Mouse (Mus musculus) forebrain, embryonic 11.5 days (tissue): Measurements from ENCODE around the gene Rpl4. TPM values are rescaled to one million over a fixed set of nuclear protein-coding genes. Genes with fewer than 3 reads are reported as not detected.
A peak's percentile ranks its signal among the peaks of the same experiment; 100 is the strongest.
"Not testable (repeated sequence)": the region's sequence is repeated elsewhere in the genome, so short reads cannot be mapped to it uniquely, and the experiment has no call there.

Source experiments
- ATAC-seq: fragments of 200-750 bp; cut with Nextera tagmentation; replicated peaks from 2 replicates; pipeline ENCODE4 v1.8.0; 2017; ENCODE audit warnings: moderate TSS enrichment; ENCODE audit not compliant: low FRiP score
- DNase-seq: peaks from one replicate; pipeline ENCODE4 v3.0.0-alpha.2; 2017; ENCODE audit warnings: low spot score
- H3K27ac ChIP-seq: fragments of 300-500 bp; sonication (generic); 2 replicates; pipeline ENCODE4 v1.5.1; 2014; ENCODE audit warnings: low read depth, low read length
- H3K27me3 ChIP-seq: fragments of 300-500 bp; sonication (generic); 2 replicates; pipeline ENCODE4 v1.6.1; 2014; ENCODE audit warnings: mild to moderate bottlenecking, low read length, mixed read lengths; ENCODE audit not compliant: control insufficient read depth, insufficient read depth
- H3K36me3 ChIP-seq: fragments of 300-500 bp; sonication (generic); 2 replicates; pipeline ENCODE4 v1.6.1; 2014; ENCODE audit warnings: mild to moderate bottlenecking, low read length, moderate library complexity, mixed read lengths; ENCODE audit not compliant: control insufficient read depth, insufficient read depth
- H3K4me1 ChIP-seq: fragments of 300-500 bp; sonication (generic); replicated peaks from 2 replicates; pipeline ENCODE4 v1.6.1; 2014; ENCODE audit warnings: low read length, mixed read lengths; ENCODE audit not compliant: control insufficient read depth, insufficient read depth
- H3K4me2 ChIP-seq: fragments of 300-500 bp; sonication (generic); 2 replicates; pipeline ENCODE4 v1.6.1; 2014; ENCODE audit warnings: low read depth, mild to moderate bottlenecking, low read length, moderate library complexity, mixed read lengths; ENCODE audit not compliant: severe bottlenecking
- H3K4me3 ChIP-seq: fragments of 300-500 bp; sonication (generic); 2 replicates; pipeline ENCODE4 v1.5.1; 2014; ENCODE audit warnings: low read depth, low read length
- H3K9ac ChIP-seq: fragments of 300-500 bp; sonication (generic); 2 replicates; pipeline ENCODE4 v1.6.1; 2014; ENCODE audit warnings: low read length
- H3K9me3 ChIP-seq: fragments of 300-500 bp; sonication (generic); 2 replicates; pipeline ENCODE4 v1.6.1; 2016; ENCODE audit warnings: low read length, mixed read lengths; ENCODE audit not compliant: control insufficient read depth
- WGBS: fragments of 180-500 bp; shearing (Covaris S2); extraction: QIAGEN DNeasy Blood & Tissue Kit; methylation state at CpG from one replicate; pipeline ENCODE4 v1.1.7; 2014; 5-methylcytosine and 5-hydroxymethylcytosine counted together
- polyA plus RNA-seq: library from polyadenylated mRNA; unstranded; fragments of >200 nt; fragmentation: Nextera tagmentation; extraction: Ambion mirVana; gene quantifications from 2 replicates; pipeline ENCODE4 v1.2.1, GENCODE M21; 2014

The Rpl4 gene
- polyA plus RNA-seq, result 1,087 and 1,101 TPM in 2 replicates

DNA sequence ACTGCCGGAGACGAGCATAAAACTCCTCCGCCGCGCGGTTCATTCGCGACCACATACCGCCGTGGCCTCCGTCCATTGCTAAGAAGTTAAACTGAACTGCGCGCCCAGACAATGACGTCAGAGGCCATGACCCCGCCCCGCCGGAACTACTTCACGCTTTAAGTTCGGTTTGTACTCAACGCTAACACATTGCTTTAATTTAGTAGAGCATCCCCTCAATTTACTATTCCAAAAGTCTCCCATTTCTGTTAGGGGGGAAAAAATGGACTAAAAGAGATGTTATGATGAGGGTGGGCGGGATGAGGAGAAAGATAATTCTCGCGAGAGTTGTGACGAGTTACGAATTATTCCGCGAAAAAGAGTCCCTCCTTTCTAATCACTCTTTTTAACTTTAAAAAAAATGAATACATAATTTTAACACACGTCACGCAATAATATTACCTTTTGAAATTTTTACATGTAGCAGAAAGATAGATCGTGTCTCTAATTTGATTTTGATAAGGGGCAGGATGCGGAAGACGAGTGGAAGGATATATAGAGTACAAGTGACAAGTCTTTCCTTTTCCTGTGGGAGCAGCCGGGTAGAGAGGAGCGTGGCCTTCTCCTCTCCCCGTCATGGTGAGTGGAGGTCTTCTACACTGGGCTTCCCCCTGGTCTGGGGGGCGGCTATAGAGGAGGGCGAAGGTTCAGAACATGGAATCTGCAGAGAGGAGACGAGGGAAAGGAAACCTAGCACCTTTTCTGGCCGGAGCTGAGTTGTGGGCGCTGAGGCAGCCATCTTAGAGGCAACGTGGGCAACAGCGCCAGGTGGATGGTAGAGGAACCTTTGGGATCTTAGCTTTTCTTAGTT, at the start of gene Rpl4, which contains the start of gene Zwilch:
TSS of gene Rpl4 (plus strand) at position 560 of the 850 bp plus-strand sequence.
TSS of gene Zwilch (minus strand) at position 289 of the 850 bp plus-strand sequence.
- ATAC-seq, result peak; percentile 86
- no peaks in the 10 kb centered on the region for H3K9me3 ChIP-seq
- peak within 1 kb of the TSS; percentile 92 for H3K9ac ChIP-seq
- peaks cover 17% of the 10 kb centered on the region; the same call in 1 of the 2 replicates for H3K36me3 ChIP-seq
- DNase-seq, result peak; percentile 89
- H3K27ac ChIP-seq, result peak within 1 kb of the TSS; percentile 82
- peak within 1 kb of the TSS; percentile 98 for H3K4me3 ChIP-seq
- under 1% methylated on average over 42 of the region's 42 CpGs for WGBS
- peaks cover 3% of the 10 kb centered on the region; the same call in 1 of the 2 replicates for H3K4me1 ChIP-seq
- H3K27me3 ChIP-seq, result no peaks in the 10 kb centered on the region
- H3K4me2 ChIP-seq, result peak within 1 kb of the TSS; percentile 82

DNA sequence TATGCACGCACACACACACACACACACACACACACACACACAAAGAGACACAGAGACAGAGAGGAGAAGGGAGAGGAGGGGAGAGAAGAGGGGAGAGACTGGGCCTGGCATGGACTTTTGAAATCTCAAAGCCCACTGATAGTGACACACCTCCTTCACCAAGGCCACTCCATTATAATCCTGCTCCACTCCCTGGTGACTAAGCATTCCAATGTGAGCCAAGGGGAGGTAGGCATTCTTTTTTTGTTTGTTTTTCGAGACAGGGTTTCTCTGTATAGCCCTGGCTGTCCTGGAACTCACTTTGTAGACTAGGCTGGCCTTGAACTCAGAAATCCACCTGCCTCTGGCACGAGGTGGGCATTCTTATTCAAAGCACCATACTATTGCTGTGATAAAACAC, 48.3 kb upstream of the Rpl4 start:
- not testable (repeated sequence) for H3K36me3 ChIP-seq, H3K4me3 ChIP-seq, H3K27me3 ChIP-seq, H3K9ac ChIP-seq, ATAC-seq, H3K9me3 ChIP-seq, H3K4me1 ChIP-seq, H3K27ac ChIP-seq, DNase-seq, H3K4me2 ChIP-seq
- WGBS, result 63% methylated on average over 3 of the region's 3 CpGs

DNA sequence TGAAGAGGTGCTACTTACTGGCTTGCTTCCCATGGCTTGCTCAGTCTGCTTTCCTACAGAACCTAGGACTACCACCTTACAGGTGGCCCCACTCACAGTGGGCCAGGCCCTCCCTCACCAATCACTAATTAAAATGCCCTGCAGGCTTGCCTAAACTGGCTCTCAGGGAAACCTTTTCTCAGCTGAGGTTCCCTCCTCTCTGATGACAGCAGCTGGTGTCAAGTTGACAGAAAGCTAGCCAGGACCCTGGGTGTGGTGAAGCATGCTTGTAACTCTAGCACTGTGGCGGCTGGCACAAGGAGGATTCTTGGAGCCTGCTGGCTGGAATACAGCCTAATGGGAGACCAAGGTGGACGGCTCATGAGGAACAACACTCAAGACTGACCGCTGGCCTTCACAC, 47.9 kb upstream of the Rpl4 start:
- Histone ChIP-seq H3K27me3 (no peaks in the 10 kb centered on the region), H3K4me2 (no peak overlapping the region), H3K9ac (no peak overlapping the region), H3K4me1 (no peaks in the 10 kb centered on the region), H3K27ac (no peak overlapping the region), H3K4me3 (no peak overlapping the region), H3K36me3 (no peaks in the 10 kb centered on the region), H3K9me3 (no peaks in the 10 kb centered on the region)
- DNase-seq (no peak), ATAC-seq (no peak)
- 73% methylated on average over 3 of the region's 3 CpGs for WGBS

DNA sequence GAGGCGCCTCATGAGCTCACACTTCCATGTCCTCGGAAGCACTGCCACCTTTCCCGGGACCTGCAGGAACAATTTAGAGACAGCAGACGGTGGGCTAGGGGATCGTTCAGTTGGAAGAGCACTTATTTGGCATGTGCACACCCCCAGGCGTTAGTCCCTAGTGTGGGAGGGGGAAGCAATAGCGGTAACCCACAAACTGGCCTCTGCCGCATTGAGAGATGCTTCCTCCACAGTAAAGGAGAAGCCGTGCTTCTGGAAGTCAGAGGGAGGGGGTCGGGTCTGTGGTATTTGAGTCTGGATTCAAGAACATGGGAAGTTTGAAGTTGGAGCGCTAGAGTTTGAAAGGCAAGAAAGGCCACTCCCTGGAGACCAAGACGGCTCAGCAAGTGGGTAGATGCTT, 47.1 kb upstream of the Rpl4 start:
- Histone ChIP-seq H3K4me1 (no peaks in the 10 kb centered on the region), H3K4me2 (no peak overlapping the region), H3K27ac (no peak overlapping the region), H3K36me3 (no peaks in the 10 kb centered on the region), H3K27me3 (no peaks in the 10 kb centered on the region), H3K9ac (no peak overlapping the region), H3K4me3 (no peak overlapping the region), H3K9me3 (no peaks in the 10 kb centered on the region)
- WGBS, result 84% methylated on average over 12 of the region's 12 CpGs
- no peak for DNase-seq
- no peak for ATAC-seq

DNA sequence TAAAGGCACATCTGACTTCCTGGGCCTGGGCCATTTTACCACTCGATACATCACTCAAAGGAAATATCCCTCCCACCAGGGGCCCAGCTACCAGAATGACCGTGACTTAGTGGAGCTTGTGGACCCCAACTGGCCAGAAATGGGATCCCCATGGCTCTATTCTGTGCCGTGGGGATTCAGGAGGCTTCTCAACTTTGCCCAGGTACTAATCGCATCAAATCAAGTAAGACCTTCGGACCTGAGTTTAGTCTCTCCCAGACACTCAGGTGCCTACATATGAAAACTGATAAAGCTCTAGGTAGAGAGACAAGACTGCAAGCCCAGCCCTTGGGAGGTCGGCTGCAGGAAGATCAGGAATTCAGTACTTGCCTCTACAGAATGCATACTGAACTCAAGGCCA, 41.6 kb upstream of the Rpl4 start:
- no peak overlapping the region for H3K4me3 ChIP-seq
- no peaks in the 10 kb centered on the region for H3K4me1 ChIP-seq
- 84% methylated on average over 6 of the region's 6 CpGs for WGBS
- H3K36me3 ChIP-seq, result no peaks in the 10 kb centered on the region
- H3K9ac ChIP-seq, result no peak overlapping the region
- H3K27me3 ChIP-seq, result no peaks in the 10 kb centered on the region
- H3K9me3 ChIP-seq, result no peaks in the 10 kb centered on the region
- no peak overlapping the region for H3K27ac ChIP-seq
- DNase-seq (no peak), ATAC-seq (no peak)
- no peak overlapping the region for H3K4me2 ChIP-seq

DNA sequence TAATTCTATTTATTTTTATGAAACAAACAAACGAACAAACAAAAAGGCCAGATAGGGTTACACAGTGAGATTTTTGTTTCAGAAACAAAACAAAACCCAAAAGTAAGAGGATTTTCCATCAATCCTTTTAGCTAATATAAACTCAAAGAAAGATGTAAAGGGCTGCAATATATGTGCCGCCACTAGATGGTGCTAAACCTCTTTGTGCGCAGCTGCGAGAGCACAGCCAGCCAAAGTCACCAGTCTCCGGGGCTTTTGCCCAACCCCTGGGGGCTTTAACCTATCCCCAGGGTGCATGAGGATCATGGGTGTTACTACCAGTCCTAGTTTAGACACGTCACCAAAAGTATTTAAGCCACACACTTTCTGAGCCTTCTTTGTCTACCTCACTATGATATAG, 34.3 kb upstream of the Rpl4 start:
- not testable (repeated sequence) for H3K36me3 ChIP-seq, H3K9ac ChIP-seq, H3K27me3 ChIP-seq, H3K9me3 ChIP-seq, H3K4me2 ChIP-seq, H3K4me1 ChIP-seq, H3K27ac ChIP-seq, H3K4me3 ChIP-seq, ATAC-seq
- peak; percentile 62 for DNase-seq
- WGBS, result 11% methylated on average over 6 of the region's 6 CpGs

DNA sequence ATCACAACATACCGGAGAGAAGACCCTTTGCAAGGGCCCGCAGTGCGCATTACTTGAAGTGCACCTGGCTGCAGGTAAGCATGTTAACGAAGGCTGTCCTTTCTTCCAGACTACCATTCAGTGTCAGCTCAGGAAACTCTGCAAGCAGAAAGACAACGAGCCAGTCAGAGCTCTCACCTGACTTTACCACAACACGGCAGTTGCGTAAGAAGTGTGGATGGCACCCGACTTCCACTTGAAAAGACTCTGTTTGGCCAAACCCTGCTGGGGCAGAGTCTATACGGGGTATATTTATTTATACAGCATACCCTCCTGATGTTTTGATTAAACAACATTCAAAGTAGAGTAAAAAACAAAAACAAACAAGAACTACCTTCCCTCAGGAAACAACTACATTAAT, 33.3 kb upstream of the Rpl4 start:
- no peak for DNase-seq
- no peaks in the 10 kb centered on the region for H3K27me3 ChIP-seq
- no peak overlapping the region for H3K9ac ChIP-seq
- no peak overlapping the region for H3K4me3 ChIP-seq
- no peak overlapping the region for H3K4me2 ChIP-seq
- no peaks in the 10 kb centered on the region for H3K4me1 ChIP-seq
- no peaks in the 10 kb centered on the region for H3K9me3 ChIP-seq
- no peak for ATAC-seq
- WGBS, result 92% methylated on average over 9 of the region's 9 CpGs
- no peaks in the 10 kb centered on the region for H3K36me3 ChIP-seq
- no peak overlapping the region for H3K27ac ChIP-seq

DNA sequence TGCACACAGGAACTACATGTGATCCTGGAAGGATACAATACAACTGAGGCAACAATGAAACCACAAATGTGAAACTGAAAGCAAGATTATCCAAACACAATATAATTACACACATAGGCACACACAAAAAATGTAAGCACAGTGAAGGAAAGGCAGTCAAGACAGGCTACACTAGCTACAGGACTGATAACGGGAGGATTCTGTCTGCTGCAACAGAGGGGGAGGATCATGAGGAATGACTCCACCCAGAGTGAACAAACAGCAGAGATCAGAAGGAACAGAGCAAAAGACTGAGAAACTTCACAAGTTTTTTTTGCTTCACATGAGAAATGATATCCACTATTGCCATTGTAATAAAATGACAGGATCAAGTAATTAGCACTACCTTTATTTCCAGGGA, 16.5 kb upstream of the Rpl4 start:
- DNase-seq (no peak), ATAC-seq (no peak)
- H3K4me3 ChIP-seq, result no peak overlapping the region
- no peak overlapping the region for H3K27ac ChIP-seq
- peaks cover 4% of the 10 kb centered on the region; the same call in 1 of the 2 replicates for H3K36me3 ChIP-seq
- no peak overlapping the region for H3K4me2 ChIP-seq
- H3K9ac ChIP-seq, result no peak overlapping the region
- no peaks in the 10 kb centered on the region for H3K4me1 ChIP-seq
- H3K9me3 ChIP-seq, result no peaks in the 10 kb centered on the region
- 93% methylated on average over 1 of the region's 1 CpGs for WGBS
- H3K27me3 ChIP-seq, result no peaks in the 10 kb centered on the region

DNA sequence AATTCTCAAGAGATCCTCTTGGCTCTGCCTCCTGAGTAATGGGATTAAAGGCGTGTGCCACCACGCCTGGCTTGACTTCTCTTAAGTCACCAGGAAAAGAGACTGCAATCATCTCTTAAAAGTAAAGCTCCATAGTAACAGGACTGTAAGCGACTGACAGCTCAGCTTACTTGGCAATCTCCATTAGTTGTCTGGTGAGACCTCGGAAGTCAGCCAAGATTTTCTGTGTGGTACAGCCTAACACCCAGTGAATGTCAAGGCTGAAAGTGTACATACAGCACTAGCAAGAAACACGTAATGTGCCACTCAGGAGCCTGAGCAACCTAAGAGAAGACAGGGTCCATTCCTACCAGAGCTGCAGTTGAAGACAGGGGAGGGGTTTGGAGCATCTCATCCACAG, 12.7 kb upstream of the Rpl4 start:
- 93% methylated on average over 5 of the region's 5 CpGs for WGBS
- no peak overlapping the region for H3K4me2 ChIP-seq
- H3K36me3 ChIP-seq, result no peaks in the 10 kb centered on the region; the same call in 1 of the 2 replicates
- no peak overlapping the region for H3K27ac ChIP-seq
- H3K27me3 ChIP-seq, result no peaks in the 10 kb centered on the region
- H3K4me1 ChIP-seq, result no peaks in the 10 kb centered on the region
- DNase-seq (no peak), ATAC-seq (no peak)
- no peak overlapping the region for H3K4me3 ChIP-seq
- H3K9ac ChIP-seq, result no peak overlapping the region
- no peaks in the 10 kb centered on the region for H3K9me3 ChIP-seq
